Mouse (Mus musculus): ENCODE results near the gene Dhtkd1. TPM values are rescaled to one million over a fixed set of nuclear protein-coding genes. Genes with fewer than 3 reads are reported as not detected.
"Not testable (repeated sequence)": the region's sequence is repeated elsewhere in the genome, so short reads cannot be mapped to it uniquely, and the experiment has no call there.

Dhtkd1 gene
- polyA plus RNA-seq, 1 experiment from 2014 or later = 5.0 TPM

GRCm38 (mm10) chr2:5950766-5951595 is 8.4 kb upstream of the Dhtkd1 start, which contains the start of gene Upf2:
Gene Upf2, plus strand, starts transcription at chr2:5951469.
- ATAC-seq (replicated peaks; ENCODE audit: low FRiP score) = peak; percentile 96
- H3K9ac ChIP-seq (ENCODE audit: low read length) = peak within 1 kb of the TSS; percentile 88
- WGBS = under 1% methylated on average over 39 of the region's 54 CpGs

GRCm38 (mm10) chr2:5950305-5950704 is 7.7 kb upstream of the Dhtkd1 start:
- no peaks in the 10 kb centered on the region for H3K36me3 ChIP-seq (ENCODE audit: control insufficient read depth, insufficient read depth, low read length)
- DNase-seq (ENCODE audit: low spot score) (no peak), ATAC-seq (replicated peaks; ENCODE audit: low FRiP score) (no peak)
- H3K4me1 ChIP-seq (replicated peaks; ENCODE audit: control insufficient read depth, insufficient read depth, low read length) = no peaks in the 10 kb centered on the region
- peak overlapping the region; percentile 62 for H3K4me2 ChIP-seq (ENCODE audit: low read depth, low read length, severe bottlenecking)
- H3K27me3 ChIP-seq (ENCODE audit: control insufficient read depth, insufficient read depth, low read length) = no peaks in the 10 kb centered on the region
- peak overlapping the region; percentile 88 for H3K9ac ChIP-seq (ENCODE audit: low read length)
- peak overlapping the region; percentile 19; the same call in 1 of the 2 replicates for H3K27ac ChIP-seq (ENCODE audit: low read depth, low read length)
- H3K9me3 ChIP-seq (ENCODE audit: control insufficient read depth, low read length) = no peaks in the 10 kb centered on the region
- WGBS = 17% methylated on average over 6 of the region's 6 CpGs
- peak overlapping the region; percentile 96 for H3K4me3 ChIP-seq (ENCODE audit: low read depth, low read length)

More at GRCm38 (mm10) chr2:5950766-5951595, 8.4 kb upstream of the Dhtkd1 start, which contains the start of gene Upf2:
- Histone ChIP-seq H3K9me3 (ENCODE audit: control insufficient read depth, low read length) (no peaks in the 10 kb centered on the region), H3K27ac (ENCODE audit: low read depth, low read length) (peak within 1 kb of the TSS; percentile 71), H3K4me1 (replicated peaks; ENCODE audit: control insufficient read depth, insufficient read depth, low read length) (no peaks in the 10 kb centered on the region), H3K36me3 (ENCODE audit: control insufficient read depth, insufficient read depth, low read length) (no peaks in the 10 kb centered on the region), H3K4me2 (ENCODE audit: low read depth, low read length, severe bottlenecking) (peak within 1 kb of the TSS; percentile 78), H3K27me3 (ENCODE audit: control insufficient read depth, insufficient read depth, low read length) (no peaks in the 10 kb centered on the region), H3K4me3 (ENCODE audit: low read depth, low read length) (peak within 1 kb of the TSS; percentile 96)
- DNase-seq (ENCODE audit: low spot score) = peak; percentile 97

GRCm38 (mm10) chr2:5949821-5950220 is 7.2 kb upstream of the Dhtkd1 start:
- peak overlapping the region; percentile 96 for H3K4me3 ChIP-seq (ENCODE audit: low read depth, low read length)
- H3K9me3 ChIP-seq (ENCODE audit: control insufficient read depth, low read length); H3K36me3 ChIP-seq (ENCODE audit: control insufficient read depth, insufficient read depth, low read length); H3K9ac ChIP-seq (ENCODE audit: low read length); H3K27ac ChIP-seq (ENCODE audit: low read depth, low read length); H3K27me3 ChIP-seq (ENCODE audit: control insufficient read depth, insufficient read depth, low read length); ATAC-seq (replicated peaks; ENCODE audit: low FRiP score); H3K4me1 ChIP-seq (replicated peaks; ENCODE audit: control insufficient read depth, insufficient read depth, low read length); DNase-seq (ENCODE audit: low spot score): not testable (repeated sequence)
- H3K4me2 ChIP-seq (ENCODE audit: low read depth, low read length, severe bottlenecking) = peak overlapping the region; percentile 62
- 90% methylated on average over 9 of the region's 9 CpGs for WGBS

GRCm38 (mm10) chr2:5948964-5949363 is 6.4 kb upstream of the Dhtkd1 start:
- Histone ChIP-seq H3K4me3 (ENCODE audit: low read depth, low read length) (no peak overlapping the region), H3K4me2 (ENCODE audit: low read depth, low read length, severe bottlenecking) (no peak overlapping the region), H3K36me3 (ENCODE audit: control insufficient read depth, insufficient read depth, low read length) (no peaks in the 10 kb centered on the region), H3K27ac (ENCODE audit: low read depth, low read length) (no peak overlapping the region), H3K4me1 (replicated peaks; ENCODE audit: control insufficient read depth, insufficient read depth, low read length) (no peaks in the 10 kb centered on the region), H3K27me3 (ENCODE audit: control insufficient read depth, insufficient read depth, low read length) (no peaks in the 10 kb centered on the region), H3K9me3 (ENCODE audit: control insufficient read depth, low read length) (no peaks in the 10 kb centered on the region), H3K9ac (ENCODE audit: low read length) (no peak overlapping the region)
- ATAC-seq (replicated peaks; ENCODE audit: low FRiP score) (no peak), DNase-seq (ENCODE audit: low spot score) (no peak)
- WGBS = 88% methylated on average over 2 of the region's 2 CpGs

- H3K27ac ChIP-seq (ENCODE audit: low read depth, low read length) = no peak overlapping the region
- no peak overlapping the region for H3K4me3 ChIP-seq (ENCODE audit: low read depth, low read length)
- H3K4me2 ChIP-seq (ENCODE audit: low read depth, low read length, severe bottlenecking) = no peak overlapping the region
- H3K36me3 ChIP-seq (ENCODE audit: control insufficient read depth, insufficient read depth, low read length) = no peaks in the 10 kb centered on the region
- no peaks in the 10 kb centered on the region for H3K4me1 ChIP-seq (replicated peaks; ENCODE audit: control insufficient read depth, insufficient read depth, low read length)
- ATAC-seq (replicated peaks; ENCODE audit: low FRiP score) = no peak
- no peak for DNase-seq (ENCODE audit: low spot score)
- no peaks in the 10 kb centered on the region for H3K9me3 ChIP-seq (ENCODE audit: control insufficient read depth, low read length)
- H3K9ac ChIP-seq (ENCODE audit: low read length) = no peak overlapping the region
- 83% methylated on average over 3 of the region's 3 CpGs for WGBS
- H3K27me3 ChIP-seq (ENCODE audit: control insufficient read depth, insufficient read depth, low read length) = no peaks in the 10 kb centered on the region
Observed at GRCm38 (mm10) chr2:5946876-5947275, 4.3 kb upstream of the Dhtkd1 start.

GRCm38 (mm10) chr2:5945629-5946028 is 3.0 kb upstream of the Dhtkd1 start:
- 91% methylated on average over 1 of the region's 1 CpGs for WGBS
- no peak for DNase-seq (ENCODE audit: low spot score)
- no peak for ATAC-seq (replicated peaks; ENCODE audit: low FRiP score)
- H3K4me1 ChIP-seq (replicated peaks; ENCODE audit: control insufficient read depth, insufficient read depth, low read length) = no peaks in the 10 kb centered on the region
- no peak overlapping the region for H3K27ac ChIP-seq (ENCODE audit: low read depth, low read length)
- H3K9ac ChIP-seq (ENCODE audit: low read length) = no peak overlapping the region
- no peaks in the 10 kb centered on the region for H3K36me3 ChIP-seq (ENCODE audit: control insufficient read depth, insufficient read depth, low read length)
- no peaks in the 10 kb centered on the region for H3K27me3 ChIP-seq (ENCODE audit: control insufficient read depth, insufficient read depth, low read length)
- no peak overlapping the region for H3K4me2 ChIP-seq (ENCODE audit: low read depth, low read length, severe bottlenecking)
- no peak overlapping the region for H3K4me3 ChIP-seq (ENCODE audit: low read depth, low read length)
- no peaks in the 10 kb centered on the region for H3K9me3 ChIP-seq (ENCODE audit: control insufficient read depth, low read length)

GRCm38 (mm10) chr2:5943071-5943470 is 479 bp upstream of the Dhtkd1 start:
- H3K4me1 ChIP-seq (replicated peaks; ENCODE audit: control insufficient read depth, insufficient read depth, low read length) = no peaks in the 10 kb centered on the region
- WGBS = 34% methylated on average over 4 of the region's 4 CpGs
- no peak; the same call in 1 of the 2 replicates for ATAC-seq (replicated peaks; ENCODE audit: low FRiP score)
- H3K27ac ChIP-seq (ENCODE audit: low read depth, low read length) = no peak overlapping the region
- H3K36me3 ChIP-seq (ENCODE audit: control insufficient read depth, insufficient read depth, low read length) = no peaks in the 10 kb centered on the region
- peak overlapping the region; percentile 85; the same call in 1 of the 2 replicates for H3K4me2 ChIP-seq (ENCODE audit: low read depth, low read length, severe bottlenecking)
- no peak for DNase-seq (ENCODE audit: low spot score)
- H3K4me3 ChIP-seq (ENCODE audit: low read depth, low read length) = peak overlapping the region; percentile 52
- H3K9me3 ChIP-seq (ENCODE audit: control insufficient read depth, low read length) = no peaks in the 10 kb centered on the region
- H3K9ac ChIP-seq (ENCODE audit: low read length) = peak overlapping the region; percentile 66
- no peaks in the 10 kb centered on the region for H3K27me3 ChIP-seq (ENCODE audit: control insufficient read depth, insufficient read depth, low read length)

- 58% methylated on average over 11 of the region's 11 CpGs for WGBS
- Histone ChIP-seq H3K9ac (ENCODE audit: low read length) (peak overlapping the region; percentile 66), H3K27ac (ENCODE audit: low read depth, low read length) (no peak overlapping the region), H3K4me3 (ENCODE audit: low read depth, low read length) (peak overlapping the region; percentile 52), H3K27me3 (ENCODE audit: control insufficient read depth, insufficient read depth, low read length) (no peaks in the 10 kb centered on the region), H3K36me3 (ENCODE audit: control insufficient read depth, insufficient read depth, low read length) (no peaks in the 10 kb centered on the region), H3K9me3 (ENCODE audit: control insufficient read depth, low read length) (no peaks in the 10 kb centered on the region), H3K4me2 (ENCODE audit: low read depth, low read length, severe bottlenecking) (peak overlapping the region; percentile 85), H3K4me1 (replicated peaks; ENCODE audit: control insufficient read depth, insufficient read depth, low read length) (no peaks in the 10 kb centered on the region)
- DNase-seq (ENCODE audit: low spot score) = no peak
- ATAC-seq (replicated peaks; ENCODE audit: low FRiP score) = no peak
Observed at GRCm38 (mm10) chr2:5941861-5942415, 654 bp downstream of the Dhtkd1 start.

Data from forebrain, embryonic 11.5 days (tissue).